Mouse (Mus musculus) forebrain, postnatal 0 days (tissue): ENCODE data around the gene Fam222a. TPM values are rescaled to one million over a fixed set of nuclear protein-coding genes. Genes with fewer than 3 reads are reported as not detected.
A peak's percentile ranks its signal among the peaks of the same experiment; 100 is the strongest.

Experiments used
- ATAC-seq: fragments of 200-750 bp; cut with Nextera tagmentation; 2 replicates; pipeline ENCODE4 v1.8.0; 2017; ENCODE audit warnings: mild to moderate bottlenecking, moderate library complexity
- DNase-seq: peaks from one replicate; pipeline ENCODE4 v3.0.0-alpha.2; 2015
- H3K27ac ChIP-seq: fragments of 300-500 bp; sonication (generic); 2 replicates; pipeline ENCODE4 v1.5.1; 2014; ENCODE audit warnings: low read depth, mild to moderate bottlenecking, antibody characterized with exemption, low read length, moderate library complexity, mixed read lengths
- H3K27me3 ChIP-seq: fragments of 300-500 bp; sonication (generic); 2 replicates; pipeline ENCODE4 v1.6.1; 2014; ENCODE audit warnings: mild to moderate bottlenecking, low read length, mixed read lengths; ENCODE audit not compliant: insufficient read depth
- H3K36me3 ChIP-seq: fragments of 300-500 bp; sonication (generic); 2 replicates; pipeline ENCODE4 v1.6.1; 2014; ENCODE audit warnings: mild to moderate bottlenecking, moderate library complexity; ENCODE audit not compliant: insufficient read depth
- H3K4me1 ChIP-seq: fragments of 300-500 bp; sonication (generic); 2 replicates; pipeline ENCODE4 v1.6.1; 2014; ENCODE audit warnings: antibody characterized with exemption; ENCODE audit not compliant: insufficient read depth
- H3K4me2 ChIP-seq: fragments of 300-500 bp; sonication (generic); 2 replicates; pipeline ENCODE4 v1.6.1; 2014; ENCODE audit warnings: low read depth, mild to moderate bottlenecking, moderate library complexity
- H3K4me3 ChIP-seq: fragments of 300-500 bp; sonication (generic); 2 replicates; pipeline ENCODE4 v1.5.1; 2014; ENCODE audit warnings: low read depth, low read length, mixed read lengths
- H3K9ac ChIP-seq: fragments of 300-500 bp; sonication (generic); 2 replicates; pipeline ENCODE4 v1.6.1; 2014; ENCODE audit warnings: mild to moderate bottlenecking
- H3K9me3 ChIP-seq: fragments of 300-500 bp; sonication (generic); 2 replicates; pipeline ENCODE4 v1.6.1; 2016; ENCODE audit warnings: low read length
- CTCF ChIP-seq: sonication (generic); IDR thresholded peaks from 2 replicates; pipeline ENCODE4 v1.5.1; 2016; ENCODE audit warnings: antibody characterized with exemption, control low read depth, low read depth
- WGBS: fragments of 180-500 bp; shearing (Covaris S2); extraction: QIAGEN DNeasy Blood & Tissue Kit; methylation state at CpG from one replicate; pipeline ENCODE4 v1.1.7; 2014; 5-methylcytosine and 5-hydroxymethylcytosine counted together
- polyA plus RNA-seq: library from polyadenylated mRNA; unstranded; fragments of >200 nt; fragmentation: Nextera tagmentation; extraction: Ambion mirVana; gene quantifications from 2 replicates; pipeline ENCODE4 v1.2.1, GENCODE M21; 2015
- total RNA-seq: library from RNA; depleted of rRNA; stranded (reverse); fragments of >200 nt; gene quantifications from 2 replicates; pipeline ENCODE4 v1.2.3, GENCODE M21; 2014; rRNA removed

The Fam222a gene
- total and polyA plus RNA-seq, 2 experiments from 2014 or later: 3.4 to 8.2 TPM

DNA sequence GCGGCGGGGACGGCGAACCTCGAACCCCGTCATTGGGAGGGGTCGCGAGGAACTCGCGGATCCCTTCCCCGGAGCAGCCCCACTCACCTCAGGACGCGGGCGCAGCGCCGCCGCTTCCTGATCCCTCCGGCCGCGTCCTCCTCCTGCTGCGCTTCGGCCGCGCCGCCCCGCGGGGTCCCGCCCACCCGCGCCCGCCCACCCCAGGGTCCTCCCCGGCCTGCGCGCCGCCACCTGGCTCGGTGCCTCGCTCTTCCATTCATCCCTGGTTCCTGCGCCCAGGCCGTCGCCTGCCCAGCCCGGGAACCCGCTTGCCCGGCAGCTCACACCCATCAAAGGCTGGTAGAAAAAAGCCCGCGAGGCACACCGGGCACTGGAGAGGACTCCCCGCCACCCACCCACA lies 90.4 kb downstream of the Fam222a start, which contains the start of gene Trpv4:
Gene Trpv4, minus strand, starts transcription at position 167 of the 400 bp plus-strand sequence.
- H3K4me1 ChIP-seq: peaks cover 3% of the 10 kb centered on the region; the same call in 1 of the 2 replicates
- no peak within 1 kb of the TSS for H3K27ac ChIP-seq
- peaks cover 22% of the 10 kb centered on the region for H3K27me3 ChIP-seq
- H3K4me3 ChIP-seq: peak within 1 kb of the TSS; percentile 33
- ATAC-seq: peak; percentile 23
- H3K4me2 ChIP-seq: peak within 1 kb of the TSS; percentile 67
- H3K9ac ChIP-seq: peak within 1 kb of the TSS; percentile 28; the same call in 1 of the 2 replicates
- TF ChIP-seq CTCF: no peak
- 2% methylated on average over 45 of the region's 47 CpGs for WGBS
- no peaks in the 10 kb centered on the region for H3K9me3 ChIP-seq
- H3K36me3 ChIP-seq: no peaks in the 10 kb centered on the region
- no peak for DNase-seq

DNA sequence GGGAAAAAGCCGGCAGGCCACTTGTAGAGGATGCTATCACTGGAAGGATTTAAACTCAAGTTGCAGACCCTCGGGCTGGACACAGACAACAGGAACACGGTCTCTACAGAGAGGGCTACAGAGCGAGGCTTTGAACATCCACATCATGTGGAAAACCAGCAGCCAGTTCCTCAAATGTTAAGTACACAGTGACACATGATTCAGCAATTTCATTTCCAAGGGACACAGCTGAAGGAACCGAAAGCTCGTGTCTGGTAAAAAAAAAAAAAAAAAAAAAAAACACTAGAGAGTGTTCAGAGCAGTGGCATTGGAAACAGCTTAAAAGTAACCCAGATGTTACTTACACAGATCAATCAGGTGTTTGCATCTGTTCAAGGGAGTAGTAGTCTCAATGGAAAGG lies 93.2 kb downstream of the Fam222a start:
- no peak for DNase-seq
- peaks cover 19% of the 10 kb centered on the region for H3K27me3 ChIP-seq
- 80% methylated on average over 6 of the region's 6 CpGs for WGBS
- no peaks in the 10 kb centered on the region for H3K9me3 ChIP-seq
- H3K9ac ChIP-seq: no peak overlapping the region
- H3K4me3 ChIP-seq: no peak overlapping the region
- no peak overlapping the region for H3K4me2 ChIP-seq
- H3K27ac ChIP-seq: no peak overlapping the region
- no peaks in the 10 kb centered on the region for H3K36me3 ChIP-seq
- H3K4me1 ChIP-seq: peaks cover 3% of the 10 kb centered on the region; the same call in 1 of the 2 replicates
- no peak for TF ChIP-seq CTCF
- no peak for ATAC-seq

Other genes starting within 250 kb of the Fam222a start
- 61.6 and 63.0 TPM in 2 replicates for gene Kctd10, start 187.5 kb upstream of the Fam222a start, total RNA-seq
- 69.7 and 74.1 TPM in 2 replicates for gene Kctd10, start 187.5 kb upstream of the Fam222a start, polyA plus RNA-seq
- gene Ube3b, start 187.4 kb upstream of the Fam222a start, total RNA-seq: 45.1 and 46.8 TPM in 2 replicates
- 31.0 and 35.2 TPM in 2 replicates for gene Ube3b, start 187.4 kb upstream of the Fam222a start, polyA plus RNA-seq
- gene Mmab, start 124.0 kb upstream of the Fam222a start, total RNA-seq: 26.2 and 26.8 TPM in 2 replicates
- gene Mmab, start 124.0 kb upstream of the Fam222a start, polyA plus RNA-seq: 22.7 and 28.6 TPM in 2 replicates
- 99.3 and 112 TPM in 2 replicates for gene Mvk, start 123.7 kb upstream of the Fam222a start, total RNA-seq
- 59.0 and 65.7 TPM in 2 replicates for gene Mvk, start 123.7 kb upstream of the Fam222a start, polyA plus RNA-seq
- gene Trpv4, start 90.4 kb downstream of the Fam222a start, total RNA-seq: 0.81 and 1.5 TPM in 2 replicates
- gene Trpv4, start 90.4 kb downstream of the Fam222a start, polyA plus RNA-seq: 1.3 and 2.4 TPM in 2 replicates
- 14.1 and 19.8 TPM in 2 replicates for gene Gltp, start 123.0 kb downstream of the Fam222a start, total RNA-seq
- 26.4 and 32.1 TPM in 2 replicates for gene Gltp, start 123.0 kb downstream of the Fam222a start, polyA plus RNA-seq
- gene Tchp, start 139.7 kb downstream of the Fam222a start, total RNA-seq: 14.1 and 14.4 TPM in 2 replicates
- 7.4 and 11.8 TPM in 2 replicates for gene Tchp, start 139.7 kb downstream of the Fam222a start, polyA plus RNA-seq
- gene Ankrd13a, start 206.7 kb downstream of the Fam222a start, total RNA-seq: 34.3 and 44.8 TPM in 2 replicates
- gene Ankrd13a, start 206.7 kb downstream of the Fam222a start, polyA plus RNA-seq: 20.7 and 20.8 TPM in 2 replicates
- 42.2 and 57.6 TPM in 2 replicates for gene Git2, start 207.5 kb downstream of the Fam222a start, total RNA-seq
- 21.9 and 31.1 TPM in 2 replicates for gene Git2, start 207.5 kb downstream of the Fam222a start, polyA plus RNA-seq